8 mouse cellular contexts compared by ENCODE assay signal in genomic region chr17:31535871-31536629, GRCm38 (mm10). TPM values are rescaled to one million over a fixed set of nuclear protein-coding genes. Genes with fewer than 3 reads are reported as not detected.
DNase-seq lines count a peak whose midpoint lies in the region; ATAC-seq lines count a peak whose summit lies in the region.

No protein-coding gene starts in this region.

- DNase-seq in frontal cortex, postnatal 14 days (ENCODE audit: low spot score in 2 of 2), result peak; percentile 51 to 53
- DNase-seq in heart, postnatal 4 days, result peak; percentile 82
- DNase-seq in layer of hippocampus, adult 8-10 months (ENCODE audit: low spot score in 2 of 2), result peak; percentile 80
- DNase-seq in lung, postnatal 36 days, result peak; percentile 81
- DNase-seq in thymus, postnatal 25 days, result no peak

- peak overlapping the region; percentile 14 for H3K4me3 ChIP-seq in megakaryocyte, embryonic 14.5 days (replicated peaks)
- no peak overlapping the region for H3K4me3 ChIP-seq in stomach, embryonic 14.5 days (ENCODE audit: low read depth, low read length)

- ATAC-seq in megakaryocyte, adult 5-6 weeks (ENCODE audit: poor library complexity, severe bottlenecking), result no peak
- ATAC-seq in stomach, embryonic 14.5 days (ENCODE audit: insufficient number of reproducible peaks, insufficient read depth, low FRiP score, low read depth), result peak; percentile 61; the same call in 1 of the 2 replicates

- peaks cover 18% of the 10 kb centered on the region for H3K36me3 ChIP-seq in megakaryocyte, embryonic 14.5 days (replicated peaks; ENCODE audit: low read length)
- H3K36me3 ChIP-seq in stomach, embryonic 14.5 days (ENCODE audit: control insufficient read depth, insufficient read depth, low read length), result peaks cover 8% of the 10 kb centered on the region

- WGBS in stomach, embryonic 14.5 days, result 40% methylated on average over 8 of the region's 8 CpGs

- peaks cover 22% of the 10 kb centered on the region for H3K4me1 ChIP-seq in megakaryocyte, embryonic 14.5 days
- peaks cover 8% of the 10 kb centered on the region; the same call in 1 of the 2 replicates for H3K4me1 ChIP-seq in stomach, embryonic 14.5 days (ENCODE audit: control insufficient read depth, insufficient read depth, low read length)

- peaks cover 20% of the 10 kb centered on the region for H3K27me3 ChIP-seq in megakaryocyte, embryonic 14.5 days (replicated peaks)
- H3K27me3 ChIP-seq in stomach, embryonic 14.5 days (ENCODE audit: control insufficient read depth, insufficient read depth, low read length), result no peaks in the 10 kb centered on the region

- H3K27ac ChIP-seq in stomach, embryonic 14.5 days (ENCODE audit: low read length), result peak overlapping the region; percentile 58

- no peak overlapping the region for H3K4me2 ChIP-seq in stomach, embryonic 14.5 days (replicated peaks; ENCODE audit: low read depth, low read length)

- no peak overlapping the region for H3K9ac ChIP-seq in stomach, embryonic 14.5 days (replicated peaks; ENCODE audit: low read depth, low read length)

- H3K9me3 ChIP-seq in megakaryocyte, embryonic 14.5 days, result peaks cover 3% of the 10 kb centered on the region; the same call in 1 of the 2 replicates
- H3K9me3 ChIP-seq in stomach, embryonic 14.5 days (ENCODE audit: control insufficient read depth, low read depth, low read length), result no peaks in the 10 kb centered on the region

RNA-seq across cellular contexts. Expression of gene Ndufv3, which starts 16.1 kb away (rescaled TPM):
- 77.3 and 604 TPM in 2 replicates for polyA plus RNA-seq in megakaryocyte, embryonic 14.5 days (2012; ENCODE audit: insufficient read depth, low replicate concordance)
- total RNA-seq in megakaryocyte, adult 5-6 weeks (2015), result 92.8 and 95.7 TPM in 2 replicates
- 215 and 217 TPM in 2 replicates for total RNA-seq in megakaryocyte, adult 5-6 weeks (2017)
- 100 to 1,000 TPM; 873 to 920 TPM for total RNA-seq in heart, postnatal 4 days (2021)
- 100 to 1,000 TPM; 239 to 270 (median 244) TPM for total RNA-seq in layer of hippocampus, adult 8-10 months (2022)
- 296 and 346 TPM in 2 replicates for polyA plus RNA-seq in stomach, embryonic 14.5 days (2014; fragmentation: Nextera tagmentation; extraction: Ambion mirVana)

RNA-seq across cellular contexts. Expression of gene Wdr4, which starts 16.3 kb away (rescaled TPM):
- 13.5 and 35.0 TPM in 2 replicates for polyA plus RNA-seq in megakaryocyte, embryonic 14.5 days (2012; ENCODE audit: insufficient read depth, low replicate concordance)
- 2.8 and 3.4 TPM in 2 replicates for total RNA-seq in megakaryocyte, adult 5-6 weeks (2015)
- total RNA-seq in megakaryocyte, adult 5-6 weeks (2017), result 3.7 and 7.3 TPM in 2 replicates
- 10 to 100 TPM; 15.9 to 16.4 TPM for total RNA-seq in heart, postnatal 4 days (2021)
- 10 to 100 TPM; 20.3 to 32.1 (median 23.7) TPM for total RNA-seq in layer of hippocampus, adult 8-10 months (2022)
- 34.7 and 36.7 TPM in 2 replicates for polyA plus RNA-seq in stomach, embryonic 14.5 days (2014; fragmentation: Nextera tagmentation; extraction: Ambion mirVana)

RNA-seq across cellular contexts. Expression of gene Pknox1, which starts 28.5 kb away (rescaled TPM):
- 2.5 TPM in 1 of 2 replicates, not detected in the other for polyA plus RNA-seq in megakaryocyte, embryonic 14.5 days (2012; ENCODE audit: insufficient read depth, low replicate concordance)
- 19.5 and 20.8 TPM in 2 replicates for total RNA-seq in megakaryocyte, adult 5-6 weeks (2015)
- 24.7 and 33.1 TPM in 2 replicates for total RNA-seq in megakaryocyte, adult 5-6 weeks (2017)
- 10 to 100 TPM; 17.0 to 17.9 TPM for total RNA-seq in heart, postnatal 4 days (2021)
- 10 to 100 TPM; 12.9 to 17.5 (median 15.9) TPM for total RNA-seq in layer of hippocampus, adult 8-10 months (2022)
- polyA plus RNA-seq in stomach, embryonic 14.5 days (2014; fragmentation: Nextera tagmentation; extraction: Ambion mirVana), result 44.4 and 45.1 TPM in 2 replicates
